Mouse (Mus musculus) testis, adult 2 months (tissue): ENCODE measurements at regions not wholly inside any gene's neighbourhood (a gene's known extent, or its start where the extent isn't known, plus 50 kb on each side); places are given as distances from the start of the nearest gene placed in this dataset.

Experiments used
- CTCF ChIP-seq: fragments of 200-500 bp; IDR thresholded peaks from 2 replicates; pipeline ENCODE4 v1.5.1; 2012; ENCODE audit warnings: low read depth, mild to moderate bottlenecking, inconsistent platforms, low read length, moderate library complexity; ENCODE audit not compliant: control insufficient read depth, insufficient read depth, insufficient replicate concordance
- POLR2A ChIP-seq: fragments of 200-500 bp; IDR thresholded peaks from 2 replicates; pipeline ENCODE4 v1.6.1; 2012; ENCODE audit warnings: low read depth, mild to moderate bottlenecking, inconsistent platforms, low read length, moderate library complexity; ENCODE audit not compliant: control insufficient read depth

DNA sequence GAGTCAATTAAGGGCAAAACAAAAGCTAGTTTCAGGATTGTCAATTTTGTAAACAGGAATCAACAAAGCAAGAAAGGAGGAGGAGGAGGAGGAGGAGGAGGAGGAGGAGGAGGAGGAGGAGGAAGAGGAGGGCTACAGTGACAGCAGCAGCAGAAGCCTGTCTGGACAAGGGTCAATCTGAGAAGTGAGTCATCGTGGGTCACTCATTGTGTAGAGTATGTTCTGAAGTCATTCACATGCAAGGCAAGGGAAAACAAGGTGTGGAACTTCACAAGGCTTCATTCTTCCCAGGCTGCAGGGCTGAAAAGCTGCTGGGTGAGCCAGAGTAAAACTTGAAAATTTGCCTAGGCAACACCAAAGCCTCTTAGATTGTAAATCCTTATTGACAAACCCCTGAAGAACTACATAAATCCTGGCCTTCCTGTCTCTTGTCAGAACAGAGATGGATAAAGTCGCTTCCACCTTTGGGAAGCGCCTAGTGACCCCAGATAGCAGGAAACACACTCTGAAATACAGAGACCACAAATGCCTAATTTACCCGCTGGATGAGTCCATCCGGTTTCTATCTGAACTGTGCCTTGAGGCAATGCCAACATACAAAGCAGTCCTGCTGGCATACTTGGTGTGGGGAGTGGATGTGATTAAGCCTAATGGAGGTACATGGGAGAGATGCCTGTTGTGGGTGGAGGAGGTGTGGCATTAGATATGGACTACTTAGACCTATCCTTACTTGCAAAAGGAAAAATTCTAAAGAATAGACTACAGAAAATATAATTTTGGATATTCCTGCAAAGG, 408.9 kb upstream of the Tbl1xr1 start:
- TF ChIP-seq CTCF (no peak), POLR2A (no peak)
